Mouse (Mus musculus) lung, adult 2 months (tissue): ENCODE data around the gene Usp45. TPM values are rescaled to one million over a fixed set of nuclear protein-coding genes. Genes with fewer than 3 reads are reported as not detected.

ENCODE experiments used
- DNase-seq: peaks from one replicate; pipeline ENCODE4 v3.0.0; 2022
- H3K4me1 ChIP-seq: fragments of 200-500 bp; 2 replicates; pipeline ENCODE4 v1.6.1; 2011; ENCODE audit warnings: low read length; ENCODE audit not compliant: control insufficient read depth, insufficient read depth
- H3K4me3 ChIP-seq: fragments of 200-500 bp; replicated peaks from 2 replicates; pipeline ENCODE3; 2011; ENCODE audit warnings: low read depth, mild to moderate bottlenecking, control low read depth, low read length; ENCODE audit errors: extremely low read depth
- CTCF ChIP-seq: fragments of 200-500 bp; IDR thresholded peaks from 2 replicates; pipeline ENCODE4 v1.5.1; 2011; ENCODE audit warnings: mild to moderate bottlenecking, low read length, control low read depth; ENCODE audit not compliant: insufficient read depth
- POLR2A ChIP-seq: fragments of 200-500 bp; IDR thresholded peaks from 2 replicates; pipeline ENCODE4 v1.6.1; 2011; ENCODE audit warnings: low read depth, mild to moderate bottlenecking, control low read depth, low read length, borderline replicate concordance; ENCODE audit errors: extremely low read depth
- WGBS: fragments of 180-500 bp; shearing (Covaris S2); methylation state at CpG from one replicate; pipeline ENCODE4 v1.1.7; 2018; 5-methylcytosine and 5-hydroxymethylcytosine counted together
- polyA plus RNA-seq: library from polyadenylated mRNA; depleted of rRNA; stranded (reverse); fragments of >200 nt; gene quantifications from 2 replicates; pipeline ENCODE4 v1.2.3, GENCODE M21; 2012; rRNA removed

Gene Usp45
- polyA plus RNA-seq, 1 experiment: 3.9 TPM

- Histone ChIP-seq H3K4me1 (no peaks in the 10 kb centered on the region), H3K4me3 (no peak overlapping the region)
- DNase-seq: no peak
- 96% methylated on average over 8 of the region's 8 CpGs for WGBS
- no peak for TF ChIP-seq POLR2A
- no peak for TF ChIP-seq CTCF
Measured at GRCm38 (mm10) chr4:21832844-21833243, 65.9 kb downstream of the Usp45 start.

- peaks cover 5% of the 10 kb centered on the region for H3K4me1 ChIP-seq
- H3K4me3 ChIP-seq: peak within 1 kb of the TSS; percentile 89
- peak; percentile 65 for TF ChIP-seq POLR2A
- TF ChIP-seq CTCF: peak; percentile 79
- DNase-seq: peak; percentile 91
- under 1% methylated on average over 50 of the region's 50 CpGs for WGBS
Measured at GRCm38 (mm10) chr4:21847481-21848286, 80.7 kb downstream of the Usp45 start, which contains the start of gene Pnisr. TSS of gene Pnisr (plus strand) at chr4:21847583.

GRCm38 (mm10) chr4:21848287-21848630 is 81.3 kb downstream of the Usp45 start:
- TF ChIP-seq POLR2A (peak; percentile 7; the same call in 1 of the 2 replicates), CTCF (no peak)
- H3K4me3 ChIP-seq: peak overlapping the region; percentile 89
- no peak for DNase-seq
- WGBS: under 1% methylated on average over 24 of the region's 24 CpGs
- peaks cover 5% of the 10 kb centered on the region for H3K4me1 ChIP-seq

GRCm38 (mm10) chr4:21857481-21857880 is 90.5 kb downstream of the Usp45 start:
- Histone ChIP-seq H3K4me3 (no peak overlapping the region), H3K4me1 (no peaks in the 10 kb centered on the region)
- 57% methylated on average over 1 of the region's 1 CpGs for WGBS
- DNase-seq: no peak
- TF ChIP-seq POLR2A (no peak), CTCF (no peak)

GRCm38 (mm10) chr4:21865226-21865625 is 98.3 kb downstream of the Usp45 start:
- WGBS: 85% methylated on average over 1 of the region's 1 CpGs
- Histone ChIP-seq H3K4me3 (no peak overlapping the region), H3K4me1 (no peaks in the 10 kb centered on the region)
- TF ChIP-seq CTCF (no peak), POLR2A (no peak)
- no peak for DNase-seq

GRCm38 (mm10) chr4:21878776-21879175 is 111.8 kb downstream of the Usp45 start:
- 16% methylated on average over 6 of the region's 6 CpGs for WGBS
- DNase-seq: no peak
- H3K4me1 ChIP-seq: no peaks in the 10 kb centered on the region; the same call in 1 of the 2 replicates
- no peak overlapping the region for H3K4me3 ChIP-seq
- TF ChIP-seq CTCF (no peak), POLR2A (no peak)

- under 1% methylated on average over 51 of the region's 51 CpGs for WGBS
- peak within 1 kb of the TSS; percentile 95 for H3K4me3 ChIP-seq
- H3K4me1 ChIP-seq: no peaks in the 10 kb centered on the region; the same call in 1 of the 2 replicates
- peak; percentile 53; the same call in 1 of the 2 replicates for TF ChIP-seq POLR2A
- TF ChIP-seq CTCF: no peak
- DNase-seq: peak; percentile 80
Measured at GRCm38 (mm10) chr4:21879565-21880220, 112.7 kb downstream of the Usp45 start, which contains the start of gene Coq3. TSS of gene Coq3 (plus strand) at chr4:21879673.

- 94% methylated on average over 6 of the region's 6 CpGs for WGBS
- Histone ChIP-seq H3K4me1 (no peaks in the 10 kb centered on the region; the same call in 1 of the 2 replicates), H3K4me3 (no peak overlapping the region)
- no peak for TF ChIP-seq CTCF
- no peak for TF ChIP-seq POLR2A
- DNase-seq: no peak
Measured at GRCm38 (mm10) chr4:21882806-21883205, 115.8 kb downstream of the Usp45 start.

- Histone ChIP-seq H3K4me1 (no peaks in the 10 kb centered on the region), H3K4me3 (no peak overlapping the region)
- no peak for TF ChIP-seq POLR2A
- no peak for TF ChIP-seq CTCF
- 82% methylated on average over 8 of the region's 8 CpGs for WGBS
- DNase-seq: no peak
Measured at GRCm38 (mm10) chr4:21885831-21886230, 118.9 kb downstream of the Usp45 start.

Other genes with a start within 250 kb of the Usp45 start
- gene Prdm13, start 81.2 kb upstream of the Usp45 start, polyA plus RNA-seq: not detected in 2 replicates
- 3.7 and 6.2 TPM in 2 replicates for gene Ccnc, start 39.5 kb upstream of the Usp45 start, polyA plus RNA-seq
- 1.3 and 1.5 TPM in 2 replicates for gene Tstd3, start 56 bp downstream of the Usp45 start, polyA plus RNA-seq
- 47.8 and 50.5 TPM in 2 replicates for gene Pnisr, start 80.4 kb downstream of the Usp45 start, polyA plus RNA-seq
- 1.4 and 2.5 TPM in 2 replicates for gene Coq3, start 112.5 kb downstream of the Usp45 start, polyA plus RNA-seq
- gene Faxc, start 164.2 kb downstream of the Usp45 start, polyA plus RNA-seq: 0.58 and 0.76 TPM in 2 replicates